Mouse (Mus musculus): ENCODE results near the gene Gfy.

DNA sequence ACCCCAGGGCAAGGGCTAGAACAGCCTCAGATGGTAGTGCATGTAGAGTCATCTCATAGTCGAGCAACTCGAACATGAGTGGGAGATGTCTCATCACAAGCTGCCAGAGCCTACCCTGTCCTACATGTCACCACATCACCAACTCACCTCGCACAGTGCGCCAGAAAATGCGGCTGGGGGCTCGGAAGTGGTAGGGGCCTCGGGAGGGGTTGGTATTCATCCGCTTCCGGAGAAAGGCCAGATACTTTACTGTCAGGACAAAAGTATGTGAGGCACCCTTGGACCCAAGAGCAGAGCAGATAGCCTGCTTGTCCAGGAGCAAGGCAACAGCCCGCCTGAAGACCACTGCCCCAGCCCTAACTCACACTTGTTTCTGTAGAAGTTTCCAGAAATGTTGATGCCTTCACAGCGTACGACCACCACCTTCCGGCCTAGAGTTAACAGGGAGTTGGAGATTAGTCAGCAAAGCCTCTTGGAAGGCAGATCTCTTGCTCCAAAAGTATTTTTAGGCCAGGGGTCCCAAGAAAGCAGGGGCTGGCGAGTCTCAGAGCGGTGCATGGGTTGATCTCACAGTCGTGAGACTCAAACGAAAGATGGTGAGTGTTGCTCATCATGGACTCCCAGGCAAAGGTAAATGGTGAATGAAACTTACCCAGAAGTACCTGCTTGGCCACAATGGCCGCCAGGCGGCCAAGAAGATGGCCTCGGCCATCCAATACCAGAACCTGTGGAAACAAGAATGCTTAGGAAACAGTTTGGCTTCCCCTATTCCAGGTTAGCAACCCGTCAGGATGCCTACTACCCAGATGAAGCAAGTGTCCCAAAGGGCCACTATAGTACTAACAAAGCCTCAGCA, 52.3 kb downstream of the Gfy start:
- TF ChIP-seq CHD2 (IDR thresholded peaks at IDR 0.05; ENCODE audit: low read depth, low read length) (no peak), ZNF384 (IDR thresholded peaks at IDR 0.05; ENCODE audit: low read depth, low read length) (no peak), ZC3H11A (IDR thresholded peaks at IDR 0.05; ENCODE audit: borderline replicate concordance, low read depth, low read length) (no peak), HCFC1 (IDR thresholded peaks at IDR 0.05; ENCODE audit: borderline replicate concordance, insufficient read depth, low read length) (no peak), MAFK (IDR thresholded peaks at IDR 0.05; ENCODE audit: insufficient read depth, low read depth, low read length) (no peak)

All from ES-E14 (cell line).